Mouse (Mus musculus) heart, postnatal 25 days (tissue): ENCODE data around the gene Cd28. TPM values are rescaled to one million over a fixed set of nuclear protein-coding genes. Genes with fewer than 3 reads are reported as not detected.

Source experiments
- DNase-seq: peaks from one replicate; pipeline ENCODE4 v3.0.0; 2022; ENCODE audit warnings: low spot score
- intact Hi-C: fragments of 180-260 bp; cut with DNase I; formaldehyde crosslinking; loops from one replicate; pipeline ENCODE4 v1.15.1; 2025
- total RNA-seq, 2 experiments: library from RNA; stranded (reverse); gene quantifications; 2 replicates each; pipeline ENCODE4 v1.2.3; 2021

Gene Cd28
- 10 to 100 TPM in 1 of 2 experiments, 1 to 10 TPM in 1; 8.7 to 10.2 TPM for total RNA-seq

- intact Hi-C loops = loop anchor here (5.0 kb wide), 4 partner anchors 111 to 241 kb away; partner anchors contain the start of gene Raph1
- DNase-seq = no peak
These were observed at the start of gene Cd28 for GRCm38 (mm10) chr1:60716567-60716966. Gene Cd28, plus strand, starts transcription at chr1:60716800.

- DNase-seq = peak; percentile 51
- intact Hi-C loops = loop anchor here (2.0 to 5.0 kb wide), 2 partner anchors 47 to 189 kb away; no protein-coding TSS in a partner anchor
These were observed 48.6 kb upstream of the Cd28 start for GRCm38 (mm10) chr1:60667873-60668616.

GRCm38 (mm10) chr1:60669048-60669447 is 47.6 kb upstream of the Cd28 start:
- intact Hi-C loops = loop anchor here (2.0 to 5.0 kb wide), 2 partner anchors 46 to 188 kb away; no protein-coding TSS in a partner anchor
- peak; percentile 26 for DNase-seq

GRCm38 (mm10) chr1:60669664-60670063 is 46.9 kb upstream of the Cd28 start:
- intact Hi-C loops = loop anchor here (2.0 to 5.0 kb wide), 2 partner anchors 45 to 188 kb away; no protein-coding TSS in a partner anchor
- no peak for DNase-seq

GRCm38 (mm10) chr1:60670172-60670571 is 46.4 kb upstream of the Cd28 start:
- no peak for DNase-seq
- intact Hi-C loops = no loop called here

GRCm38 (mm10) chr1:60683766-60684165 is 32.8 kb upstream of the Cd28 start:
- no peak for DNase-seq
- intact Hi-C loops = no loop called here

GRCm38 (mm10) chr1:60696115-60696895 is 20.3 kb upstream of the Cd28 start:
- DNase-seq = no peak
- intact Hi-C loops = no loop called here

GRCm38 (mm10) chr1:60702641-60703040 is 14.0 kb upstream of the Cd28 start:
- intact Hi-C loops = no loop called here
- DNase-seq = no peak

- intact Hi-C loops = no loop called here
- no peak for DNase-seq
These were observed 3.4 kb upstream of the Cd28 start for GRCm38 (mm10) chr1:60713238-60713637.

GRCm38 (mm10) chr1:60715651-60716196 is 876 bp upstream of the Cd28 start:
- intact Hi-C loops = loop anchor here (2.0 to 5.0 kb wide), 6 partner anchors 47 to 242 kb away; partner anchors contain the start of gene Raph1
- peak; percentile 51 for DNase-seq

- no peak for DNase-seq
- intact Hi-C loops = loop anchor here (5.0 kb wide), 4 partner anchors 109 to 239 kb away; partner anchors contain the start of gene Raph1
These were observed 2.0 kb downstream of the Cd28 start for GRCm38 (mm10) chr1:60718580-60718979.

- DNase-seq = no peak
- intact Hi-C loops = no loop called here
These were observed 7.0 kb downstream of the Cd28 start for GRCm38 (mm10) chr1:60723555-60723954.

GRCm38 (mm10) chr1:60731940-60732339 is 15.3 kb downstream of the Cd28 start:
- intact Hi-C loops = no loop called here
- DNase-seq = no peak

GRCm38 (mm10) chr1:60735072-60735907 is 18.7 kb downstream of the Cd28 start:
- DNase-seq = peak; percentile 17
- intact Hi-C loops = no loop called here

- intact Hi-C loops = no loop called here
- no peak for DNase-seq
These were observed 19.3 kb downstream of the Cd28 start for GRCm38 (mm10) chr1:60735908-60736280.

GRCm38 (mm10) chr1:60744266-60744665 is 27.7 kb downstream of the Cd28 start:
- no peak for DNase-seq
- intact Hi-C loops = no loop called here

GRCm38 (mm10) chr1:60745664-60746063 is 29.1 kb downstream of the Cd28 start:
- DNase-seq = peak; percentile 14
- intact Hi-C loops = no loop called here

GRCm38 (mm10) chr1:60746153-60746552 is 29.6 kb downstream of the Cd28 start:
- intact Hi-C loops = no loop called here
- DNase-seq = no peak

GRCm38 (mm10) chr1:60746856-60747255 is 30.3 kb downstream of the Cd28 start:
- DNase-seq = no peak
- intact Hi-C loops = no loop called here

- DNase-seq = no peak
- intact Hi-C loops = no loop called here
These were observed 31.7 kb downstream of the Cd28 start for GRCm38 (mm10) chr1:60748286-60748685.
